Mouse (Mus musculus) spleen, postnatal 10 days (tissue): ENCODE data around the gene Eef1a1.

Experiments
- DNase-seq, 2 experiments: peaks; one replicate each; pipeline ENCODE4 v3.0.0; 2021 to 2022; ENCODE audit warnings: low spot score in 2 of 2

Gene Eef1a1

GRCm38 (mm10) chr9:78477021-78477551 is 11.9 kb downstream of the Eef1a1 start:
- no peak for DNase-seq

GRCm38 (mm10) chr9:78476531-78477020 is 12.4 kb downstream of the Eef1a1 start:
- no peak for DNase-seq

GRCm38 (mm10) chr9:78475873-78476272 is 13.1 kb downstream of the Eef1a1 start:
- DNase-seq = no peak

GRCm38 (mm10) chr9:78475383-78475780 is 13.6 kb downstream of the Eef1a1 start:
- no peak for DNase-seq

- DNase-seq = no peak
These were observed 14.1 kb downstream of the Eef1a1 start for GRCm38 (mm10) chr9:78474771-78475382.

- DNase-seq = no peak
These were observed 14.7 kb downstream of the Eef1a1 start for GRCm38 (mm10) chr9:78474270-78474669.

GRCm38 (mm10) chr9:78473588-78473987 is 15.4 kb downstream of the Eef1a1 start:
- no peak for DNase-seq

GRCm38 (mm10) chr9:78465725-78466124 is 23.2 kb downstream of the Eef1a1 start:
- DNase-seq = no peak

- no peak for DNase-seq
These were observed 25.6 kb downstream of the Eef1a1 start for GRCm38 (mm10) chr9:78463337-78463736.

GRCm38 (mm10) chr9:78457026-78457425 is 31.9 kb downstream of the Eef1a1 start:
- DNase-seq = no peak

GRCm38 (mm10) chr9:78451382-78451781 is 37.6 kb downstream of the Eef1a1 start:
- DNase-seq = peak in 1 of 2 experiments; percentile 55

- no peak for DNase-seq
These were observed 38.5 kb downstream of the Eef1a1 start for GRCm38 (mm10) chr9:78450404-78450803.

GRCm38 (mm10) chr9:78447973-78448873 is 40.7 kb downstream of the Eef1a1 start, which contains the start of the genes Mto1 and Gm17324:
TSS of gene Mto1 (plus strand) at chr9:78448208.
TSS of gene Gm17324 (minus strand) at chr9:78448786.
- peak; percentile 91 to 92 for DNase-seq

GRCm38 (mm10) chr9:78447606-78447972 is 41.4 kb downstream of the Eef1a1 start:
- DNase-seq = no peak

- peak; percentile 35 to 63 for DNase-seq
These were observed 46.2 kb downstream of the Eef1a1 start, which contains the start of gene Cgas for GRCm38 (mm10) chr9:78442579-78443392. TSS of gene Cgas (minus strand) at chr9:78443237.

- DNase-seq = no peak
These were observed 46.7 kb downstream of the Eef1a1 start for GRCm38 (mm10) chr9:78442237-78442578.

- no peak for DNase-seq
These were observed 49.5 kb downstream of the Eef1a1 start for GRCm38 (mm10) chr9:78439426-78439825.

- DNase-seq = no peak
These were observed 56.5 kb downstream of the Eef1a1 start for GRCm38 (mm10) chr9:78432471-78432870.

GRCm38 (mm10) chr9:78430486-78430885 is 58.5 kb downstream of the Eef1a1 start:
- peak in 1 of 2 experiments; percentile 72 for DNase-seq

- no peak for DNase-seq
These were observed 59.4 kb downstream of the Eef1a1 start for GRCm38 (mm10) chr9:78429551-78429950.

GRCm38 (mm10) chr9:78428870-78429432 is 60.0 kb downstream of the Eef1a1 start:
- DNase-seq = peak in 1 of 2 experiments; percentile 18
